In genomic region chr14:21050734-21051133, GRCm38 (mm10) we compare ENCODE assay signal across 8 mouse cellular contexts. TPM values are rescaled to one million over a fixed set of nuclear protein-coding genes. Genes with fewer than 3 reads are reported as not detected.
DNase-seq lines count a peak whose midpoint lies in the region; ATAC-seq and TF ChIP-seq lines count a peak whose summit lies in the region.

No protein-coding gene starts in this region.

- no peak overlapping the region for H3K27ac ChIP-seq in heart, embryonic 12.5 days (ENCODE audit: poor library complexity, severe bottlenecking)
- H3K27ac ChIP-seq in midbrain, postnatal 0 days (ENCODE audit: low read depth, low read length): no peak overlapping the region

- WGBS in heart, embryonic 12.5 days: 66% methylated on average over 3 of the region's 3 CpGs
- 83% methylated on average over 3 of the region's 3 CpGs for WGBS in midbrain, postnatal 0 days

- intact Hi-C loops in left cerebral cortex, postnatal 25 days (cut with DNase I): loop anchor here (2.0 to 10.0 kb wide), 3 partner anchors 20 to 694 kb away; no protein-coding TSS in a partner anchor

- no peak for DNase-seq in heart, adult 18-20 months
- DNase-seq in ES-CJ7 (ENCODE audit: low read depth, low spot score): peak; percentile 85
- peak; percentile 30 for DNase-seq in cerebellum, adult 9-11 months
- DNase-seq in kidney, postnatal 36 days: peak; percentile 16 to 62
- DNase-seq in midbrain, postnatal 0 days (ENCODE audit: low spot score): peak; percentile 40
- no peak for DNase-seq in ovary, postnatal 10 days (ENCODE audit: low spot score)
- no peak for DNase-seq in left cerebral cortex, postnatal 25 days (ENCODE audit: low spot score in 2 of 2)

- H3K27me3 ChIP-seq in heart, embryonic 12.5 days (replicated peaks): no peaks in the 10 kb centered on the region
- no peaks in the 10 kb centered on the region for H3K27me3 ChIP-seq in midbrain, postnatal 0 days (ENCODE audit: insufficient read depth, low read length)

- peaks cover 19% of the 10 kb centered on the region for H3K4me1 ChIP-seq in heart, embryonic 12.5 days (replicated peaks)
- H3K4me1 ChIP-seq in midbrain, postnatal 0 days (ENCODE audit: insufficient read depth, low read length): no peaks in the 10 kb centered on the region; the same call in 1 of the 2 replicates

- peak; percentile 66 for TF ChIP-seq CTCF in midbrain, postnatal 0 days (IDR thresholded peaks at IDR 0.05)

- no peak overlapping the region for H3K4me3 ChIP-seq in heart, embryonic 12.5 days
- H3K4me3 ChIP-seq in midbrain, postnatal 0 days (ENCODE audit: low read depth, low read length): 0 out of 2 replicates have a peak overlapping the region, but pooled peaks have one; percentile 94

- no peak overlapping the region for H3K9ac ChIP-seq in heart, embryonic 12.5 days
- no peak overlapping the region for H3K9ac ChIP-seq in midbrain, postnatal 0 days (replicated peaks; ENCODE audit: low read length, poor library complexity, severe bottlenecking)

- H3K36me3 ChIP-seq in heart, embryonic 12.5 days: no peaks in the 10 kb centered on the region; the same call in 1 of the 2 replicates
- H3K36me3 ChIP-seq in midbrain, postnatal 0 days (ENCODE audit: insufficient read depth, low read length): no peaks in the 10 kb centered on the region

- peak overlapping the region; percentile 76; the same call in 1 of the 2 replicates for H3K4me2 ChIP-seq in heart, embryonic 12.5 days
- peak overlapping the region; percentile 91; the same call in 1 of the 2 replicates for H3K4me2 ChIP-seq in midbrain, postnatal 0 days (ENCODE audit: low read depth, low read length, poor library complexity, severe bottlenecking)

- ATAC-seq in heart, embryonic 12.5 days (ENCODE audit: insufficient number of reproducible peaks, low FRiP score): no peak
- ATAC-seq in midbrain, postnatal 0 days (ENCODE audit: low FRiP score): no peak

- no peaks in the 10 kb centered on the region for H3K9me3 ChIP-seq in heart, embryonic 12.5 days (replicated peaks)
- H3K9me3 ChIP-seq in midbrain, postnatal 0 days (ENCODE audit: low read length): no peaks in the 10 kb centered on the region

RNA-seq across cellular contexts. Expression of gene Ap3m1, which starts 1.6 kb away (rescaled TPM):
- 71.5 and 75.4 TPM in 2 replicates for polyA plus RNA-seq in heart, embryonic 12.5 days (2016; fragmentation: Nextera tagmentation; extraction: Ambion mirVana)
- total RNA-seq in heart, adult 18-20 months (2021): 10 to 100 TPM; 48.1 to 48.8 TPM
- 53.9 and 67.6 TPM in 2 replicates for total RNA-seq in midbrain, postnatal 0 days (2014; rRNA removed)
- polyA plus RNA-seq in midbrain, postnatal 0 days (2015; fragmentation: Nextera tagmentation; extraction: Ambion mirVana): 50.1 and 54.2 TPM in 2 replicates
- 10 to 100 TPM; 69.6 to 70.4 TPM for total RNA-seq in left cerebral cortex, postnatal 25 days (2021)

RNA-seq across cellular contexts. Expression of gene Adk, which starts 1.6 kb away (rescaled TPM):
- 257 and 273 TPM in 2 replicates for polyA plus RNA-seq in heart, embryonic 12.5 days (2016; fragmentation: Nextera tagmentation; extraction: Ambion mirVana)
- 100 to 1,000 TPM; 228 to 242 TPM for total RNA-seq in heart, adult 18-20 months (2021)
- total RNA-seq in midbrain, postnatal 0 days (2014; rRNA removed): 25.3 and 27.3 TPM in 2 replicates
- polyA plus RNA-seq in midbrain, postnatal 0 days (2015; fragmentation: Nextera tagmentation; extraction: Ambion mirVana): 48.3 and 50.6 TPM in 2 replicates
- 10 to 100 TPM; 66.5 to 76.3 TPM for total RNA-seq in left cerebral cortex, postnatal 25 days (2021)

Comparison
In these comparisons a context has a peak if more than half of its experiments do, and no peak if none do; other contexts are left out.
1. DNase-seq: peak in ES-CJ7 (single experiment), cerebellum, adult 9-11 months (single experiment), kidney, postnatal 36 days (2 of 2) and midbrain, postnatal 0 days (single experiment); none in heart, adult 18-20 months (0 of 2), ovary, postnatal 10 days (single experiment) and left cerebral cortex, postnatal 25 days (0 of 2).